In genomic region chr12:12995061-12995973, GRCm38 (mm10) we compare ENCODE assay signal across 8 mouse cellular contexts. TPM values are rescaled to one million over a fixed set of nuclear protein-coding genes. Genes with fewer than 3 reads are reported as not detected.
A peak's percentile ranks its signal among the peaks of the same experiment; 100 is the strongest.
DNase-seq lines count a peak whose midpoint lies in the region; ATAC-seq lines count a peak whose summit lies in the region.

No protein-coding gene starts in this region.

- no peaks in the 10 kb centered on the region for H3K27me3 ChIP-seq in embryonic facial prominence, embryonic 11.5 days (ENCODE audit: control insufficient read depth, insufficient read depth, low read length)
- no peaks in the 10 kb centered on the region for H3K27me3 ChIP-seq in hindbrain, embryonic 10.5 days (ENCODE audit: insufficient read depth, poor library complexity, severe bottlenecking)
- no peaks in the 10 kb centered on the region for H3K27me3 ChIP-seq in limb, embryonic 12.5 days
- no peaks in the 10 kb centered on the region for H3K27me3 ChIP-seq in midbrain, embryonic 13.5 days

- DNase-seq in adrenal gland, adult 8-10 months: peak; percentile 17
- no peak for DNase-seq in embryonic facial prominence, embryonic 11.5 days (ENCODE audit: low spot score)
- DNase-seq in hindbrain, embryonic 10.5 days (ENCODE audit: low spot score): peak; percentile 73
- no peak for DNase-seq in MN1 (ENCODE audit: low spot score)
- no peak for DNase-seq in B cell, adult 2 months
- DNase-seq in left cerebral cortex, adult 11 months (ENCODE audit: low spot score): no peak

- no peak overlapping the region for H3K4me3 ChIP-seq in embryonic facial prominence, embryonic 11.5 days (ENCODE audit: low read depth, low read length)
- H3K4me3 ChIP-seq in hindbrain, embryonic 10.5 days: no peak overlapping the region
- H3K4me3 ChIP-seq in limb, embryonic 12.5 days (replicated peaks): no peak overlapping the region
- H3K4me3 ChIP-seq in midbrain, embryonic 13.5 days (replicated peaks): no peak overlapping the region

- H3K27ac ChIP-seq in embryonic facial prominence, embryonic 11.5 days (replicated peaks; ENCODE audit: low read depth, low read length): no peak overlapping the region
- H3K27ac ChIP-seq in hindbrain, embryonic 10.5 days: peak overlapping the region; percentile 81
- H3K27ac ChIP-seq in limb, embryonic 12.5 days: no peak overlapping the region; the same call in 1 of the 2 replicates
- H3K27ac ChIP-seq in midbrain, embryonic 13.5 days: no peak overlapping the region

- no peak overlapping the region for H3K4me2 ChIP-seq in embryonic facial prominence, embryonic 11.5 days (ENCODE audit: low read depth, low read length)
- 0 out of 2 replicates have a peak overlapping the region, but pooled peaks have one; percentile 6 for H3K4me2 ChIP-seq in limb, embryonic 12.5 days
- H3K4me2 ChIP-seq in midbrain, embryonic 13.5 days (replicated peaks): no peak overlapping the region

- WGBS in embryonic facial prominence, embryonic 11.5 days: 52% methylated on average over 21 of the region's 21 CpGs
- WGBS in hindbrain, embryonic 10.5 days: 42% methylated on average over 21 of the region's 21 CpGs
- WGBS in limb, embryonic 12.5 days: 52% methylated on average over 21 of the region's 21 CpGs
- 66% methylated on average over 21 of the region's 21 CpGs for WGBS in midbrain, embryonic 13.5 days

- H3K9me3 ChIP-seq in embryonic facial prominence, embryonic 11.5 days (replicated peaks; ENCODE audit: control insufficient read depth, low read length): no peaks in the 10 kb centered on the region
- no peaks in the 10 kb centered on the region for H3K9me3 ChIP-seq in hindbrain, embryonic 10.5 days
- no peaks in the 10 kb centered on the region for H3K9me3 ChIP-seq in limb, embryonic 12.5 days
- no peaks in the 10 kb centered on the region for H3K9me3 ChIP-seq in midbrain, embryonic 13.5 days

- no peaks in the 10 kb centered on the region for H3K36me3 ChIP-seq in embryonic facial prominence, embryonic 11.5 days (replicated peaks; ENCODE audit: control insufficient read depth, insufficient read depth, low read depth, low read length)
- no peaks in the 10 kb centered on the region for H3K36me3 ChIP-seq in hindbrain, embryonic 10.5 days
- H3K36me3 ChIP-seq in limb, embryonic 12.5 days: no peaks in the 10 kb centered on the region
- H3K36me3 ChIP-seq in midbrain, embryonic 13.5 days: no peaks in the 10 kb centered on the region

- H3K9ac ChIP-seq in embryonic facial prominence, embryonic 11.5 days (replicated peaks; ENCODE audit: low read length): no peak overlapping the region
- no peak overlapping the region for H3K9ac ChIP-seq in limb, embryonic 12.5 days (replicated peaks)
- no peak overlapping the region for H3K9ac ChIP-seq in midbrain, embryonic 13.5 days (replicated peaks)

- ATAC-seq in embryonic facial prominence, embryonic 11.5 days (replicated peaks; ENCODE audit: insufficient number of reproducible peaks, low FRiP score, low TSS enrichment, low read depth): peak; percentile 77
- peak; percentile 70 for ATAC-seq in limb, embryonic 12.5 days (ENCODE audit: insufficient number of reproducible peaks, insufficient read depth, low FRiP score, low TSS enrichment, low read depth)
- peak; percentile 45; the same call in 1 of the 2 replicates for ATAC-seq in midbrain, embryonic 13.5 days

- H3K4me1 ChIP-seq in embryonic facial prominence, embryonic 11.5 days (ENCODE audit: control insufficient read depth, insufficient read depth, low read length): no peaks in the 10 kb centered on the region; the same call in 1 of the 2 replicates
- peaks cover 39% of the 10 kb centered on the region for H3K4me1 ChIP-seq in hindbrain, embryonic 10.5 days (replicated peaks)
- peaks cover 30% of the 10 kb centered on the region for H3K4me1 ChIP-seq in limb, embryonic 12.5 days (replicated peaks)
- peaks cover 9% of the 10 kb centered on the region for H3K4me1 ChIP-seq in midbrain, embryonic 13.5 days (replicated peaks)

RNA-seq across cellular contexts. Expression of gene Mycn, which starts 53.6 kb away (rescaled TPM):
- total RNA-seq in adrenal gland, adult 8-10 months (2022): 1 to 10 TPM; 5.4 to 7.0 (median 6.4) TPM
- 93.9 and 97.6 TPM in 2 replicates for polyA plus RNA-seq in embryonic facial prominence, embryonic 11.5 days (2014; fragmentation: Nextera tagmentation; extraction: Ambion mirVana)
- polyA plus RNA-seq in hindbrain, embryonic 10.5 days (2016; fragmentation: Nextera tagmentation; extraction: Ambion mirVana): 128 and 150 TPM in 2 replicates
- polyA plus RNA-seq in limb, embryonic 12.5 days (2016; fragmentation: Nextera tagmentation; extraction: Ambion mirVana): 115 and 129 TPM in 2 replicates
- polyA plus RNA-seq in midbrain, embryonic 13.5 days (2015; fragmentation: Nextera tagmentation; extraction: Ambion mirVana): 60.7 and 67.1 TPM in 2 replicates

Comparison
In these comparisons a context has a peak if more than half of its experiments do, and no peak if none do; other contexts are left out.
1. DNase-seq: peak in adrenal gland, adult 8-10 months (single experiment) and hindbrain, embryonic 10.5 days (single experiment); none in embryonic facial prominence, embryonic 11.5 days (single experiment), MN1 (single experiment), B cell, adult 2 months (0 of 2) and left cerebral cortex, adult 11 months (single experiment).
2. Peak in every context shown above with its lines, with median percentiles within 50 percentile points of each other: ATAC-seq.